Mouse (Mus musculus): ENCODE measurements at regions not wholly inside any gene's neighbourhood (a gene's known extent, or its start where the extent isn't known, plus 50 kb on each side); places are given as distances from the start of the nearest gene placed in this dataset.

DNA sequence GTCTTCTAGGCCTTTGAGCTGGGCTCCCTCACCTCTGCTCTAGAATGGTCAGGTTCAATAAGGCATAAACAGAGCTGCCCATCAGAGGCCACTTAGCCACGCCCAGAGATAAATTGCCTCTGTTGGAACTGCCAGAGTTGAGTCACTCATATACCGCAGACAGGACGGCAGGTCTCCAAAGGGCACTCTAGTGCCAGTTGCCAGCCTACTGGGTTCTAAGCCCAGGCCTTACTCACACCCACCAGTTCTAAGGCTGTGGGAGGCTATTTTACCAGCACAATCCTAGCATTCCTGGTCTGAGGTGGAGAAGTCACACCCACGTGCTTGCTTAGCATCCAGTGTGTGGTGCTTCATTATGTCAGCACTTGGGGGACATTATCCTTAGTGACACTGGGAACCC lies 50.6 kb upstream of the Pim1 start:
- no peak for TF ChIP-seq GATA2 (IDR thresholded peaks at IDR 0.05; ENCODE audit: borderline replicate concordance, low read depth, low read length)
- TF ChIP-seq CTCF (IDR thresholded peaks at IDR 0.05; ENCODE audit: low read depth, low read length) = no peak

All from G1E (cell line).